Mouse (Mus musculus) retina, postnatal 1 day (tissue): ENCODE measurements around the gene Nrde2.

Experiments used
- DNase-seq: peaks from one replicate; pipeline ENCODE4 v3.0.0-alpha.2; 2012

Gene Nrde2

GRCm38 (mm10) chr12:100178898-100179440 lies 19.5 kb upstream of the Nrde2 start:
- peak; percentile 36 for DNase-seq

GRCm38 (mm10) chr12:100176469-100177056 lies 17.1 kb upstream of the Nrde2 start:
- peak; percentile 83 for DNase-seq

GRCm38 (mm10) chr12:100172481-100172880 lies 13.0 kb upstream of the Nrde2 start:
- no peak for DNase-seq

- peak; percentile 90 for DNase-seq
These were observed 8.7 kb upstream of the Nrde2 start for GRCm38 (mm10) chr12:100167931-100168871.

- DNase-seq, result no peak
These were observed 8.0 kb upstream of the Nrde2 start for GRCm38 (mm10) chr12:100167502-100167901.

GRCm38 (mm10) chr12:100166939-100167338 lies 7.5 kb upstream of the Nrde2 start:
- DNase-seq, result no peak

GRCm38 (mm10) chr12:100166177-100166576 lies 6.7 kb upstream of the Nrde2 start:
- DNase-seq, result peak; percentile 84

GRCm38 (mm10) chr12:100164991-100165500 lies 5.6 kb upstream of the Nrde2 start:
- DNase-seq, result no peak

- DNase-seq, result no peak
These were observed 7.0 kb downstream of the Nrde2 start for GRCm38 (mm10) chr12:100152466-100152865.

- DNase-seq, result no peak
These were observed 15.2 kb downstream of the Nrde2 start for GRCm38 (mm10) chr12:100144269-100144668.

GRCm38 (mm10) chr12:100143737-100144136 lies 15.7 kb downstream of the Nrde2 start:
- DNase-seq, result no peak

GRCm38 (mm10) chr12:100142848-100143523 lies 16.5 kb downstream of the Nrde2 start:
- DNase-seq, result no peak

- no peak for DNase-seq
These were observed 24.3 kb downstream of the Nrde2 start for GRCm38 (mm10) chr12:100135117-100135516.

GRCm38 (mm10) chr12:100134395-100134936 lies 25.0 kb downstream of the Nrde2 start:
- peak; percentile 69 for DNase-seq

GRCm38 (mm10) chr12:100131655-100132054 lies 27.8 kb downstream of the Nrde2 start:
- peak; percentile 90 for DNase-seq

- DNase-seq, result no peak
These were observed 28.3 kb downstream of the Nrde2 start for GRCm38 (mm10) chr12:100131167-100131566.

GRCm38 (mm10) chr12:100128961-100129360 lies 30.5 kb downstream of the Nrde2 start:
- no peak for DNase-seq

- no peak for DNase-seq
These were observed 30.9 kb downstream of the Nrde2 start for GRCm38 (mm10) chr12:100128522-100128921.

GRCm38 (mm10) chr12:100127866-100128480 lies 31.5 kb downstream of the Nrde2 start:
- no peak for DNase-seq

- no peak for DNase-seq
These were observed 32.2 kb downstream of the Nrde2 start for GRCm38 (mm10) chr12:100126968-100127865.
